20 mouse cellular contexts compared by ENCODE assay signal in the genomic region with DNA sequence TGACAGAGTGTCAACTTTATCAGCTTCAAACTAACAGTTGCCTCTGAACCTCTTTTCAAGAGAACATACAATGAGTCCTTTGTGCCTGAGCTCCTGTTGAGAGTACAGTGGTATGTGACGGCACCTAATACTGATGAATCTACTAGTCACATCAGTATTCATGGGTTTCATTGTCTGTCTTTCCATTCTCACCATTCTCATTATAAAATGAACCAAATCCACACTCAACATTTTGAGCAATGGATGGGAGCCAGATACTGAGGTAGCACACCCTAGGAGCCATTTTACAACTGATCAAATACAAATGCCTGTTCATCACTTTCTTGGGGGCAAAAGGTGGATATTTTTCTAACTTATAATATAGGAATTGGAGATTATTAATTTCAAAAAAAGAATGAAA. TPM values are rescaled to one million over a fixed set of nuclear protein-coding genes. Genes with fewer than 3 reads are reported as not detected.
DNase-seq lines count a peak whose midpoint lies in the region; ATAC-seq lines count a peak whose summit lies in the region.
"Had no signal": no experiment of that assay in that cellular context is flagged by ENCODE, and none has a peak within 500 bp of the region (broad histone marks: within the 10 kb centered on the region; RNA-seq: fewer than 3 reads in every experiment).

No protein-coding gene starts in this region.

- H3K9me3 ChIP-seq in forebrain, embryonic 13.5 days (replicated peaks) = no peaks in the 10 kb centered on the region
- H3K9me3 ChIP-seq in forebrain, embryonic 12.5 days = no peaks in the 10 kb centered on the region
- H3K9me3 ChIP-seq in kidney, embryonic 16.5 days (ENCODE audit: low read length) = no peaks in the 10 kb centered on the region
- H3K9me3 ChIP-seq in limb, embryonic 10.5 days (replicated peaks) = no peaks in the 10 kb centered on the region
- H3K9me3 ChIP-seq: embryonic facial prominence, embryonic 15.5 days; heart, embryonic 15.5 days; limb, embryonic 15.5 days; liver, embryonic 15.5 days had no signal

- no peak overlapping the region for H3K9ac ChIP-seq in forebrain, embryonic 13.5 days
- no peak overlapping the region for H3K9ac ChIP-seq in forebrain, embryonic 12.5 days
- H3K9ac ChIP-seq in kidney, embryonic 16.5 days (replicated peaks; ENCODE audit: low read length) = no peak overlapping the region
- H3K9ac ChIP-seq: embryonic facial prominence, embryonic 15.5 days; heart, embryonic 15.5 days; limb, embryonic 15.5 days; liver, embryonic 15.5 days had no signal

- 17% methylated on average over 1 of the region's 1 CpGs for WGBS in forebrain, embryonic 13.5 days
- 23% methylated on average over 1 of the region's 1 CpGs for WGBS in forebrain, embryonic 12.5 days
- 50% methylated on average over 1 of the region's 1 CpGs for WGBS in kidney, embryonic 16.5 days
- 88% methylated on average over 1 of the region's 1 CpGs for WGBS in limb, embryonic 10.5 days

- H3K36me3 ChIP-seq in forebrain, embryonic 13.5 days (ENCODE audit: poor library complexity, severe bottlenecking) = no peaks in the 10 kb centered on the region
- H3K36me3 ChIP-seq in forebrain, embryonic 12.5 days (replicated peaks) = no peaks in the 10 kb centered on the region
- H3K36me3 ChIP-seq in kidney, embryonic 16.5 days (ENCODE audit: insufficient read depth, low read length) = no peaks in the 10 kb centered on the region
- no peaks in the 10 kb centered on the region for H3K36me3 ChIP-seq in limb, embryonic 10.5 days
- H3K36me3 ChIP-seq: embryonic facial prominence, embryonic 15.5 days; heart, embryonic 15.5 days; limb, embryonic 15.5 days; liver, embryonic 15.5 days had no signal

- no peak for DNase-seq in kidney, adult 8-10 months
- peak; percentile 26 for DNase-seq in ZHBTc4 (ENCODE audit: low read depth, low spot score)
- no peak for DNase-seq in limb, embryonic 10.5 days (ENCODE audit: low spot score)
- DNase-seq in urinary bladder, adult 18-20 months (ENCODE audit: low spot score in 2 of 2) = no peak
- DNase-seq: adrenal gland, adult 2 months; B cell, adult 2 months; cerebellum, adult 9-10 months; gastrocnemius, postnatal 36 days; heart, postnatal 4 days; midbrain, embryonic 14.5 days; thymus, postnatal 14 days had no signal

- no peak for ATAC-seq in forebrain, embryonic 13.5 days
- ATAC-seq in forebrain, embryonic 12.5 days (ENCODE audit: low FRiP score) = no peak
- no peak for ATAC-seq in kidney, embryonic 16.5 days (ENCODE audit: low FRiP score, low TSS enrichment)
- no peak for ATAC-seq in monocyte, adult 5-6 weeks (replicated peaks; ENCODE audit: insufficient number of reproducible peaks, low FRiP score, low TSS enrichment, poor library complexity, severe bottlenecking)
- ATAC-seq: lung, postnatal 0 days had no signal

- H3K27me3 ChIP-seq in forebrain, embryonic 13.5 days = no peaks in the 10 kb centered on the region
- 0 out of 2 replicates have a peak, but pooled peaks cover 9% of the 10 kb centered on the region for H3K27me3 ChIP-seq in forebrain, embryonic 12.5 days
- no peaks in the 10 kb centered on the region for H3K27me3 ChIP-seq in kidney, embryonic 16.5 days (ENCODE audit: insufficient read depth, low read length)
- H3K27me3 ChIP-seq in limb, embryonic 10.5 days (ENCODE audit: low read depth, poor library complexity, severe bottlenecking) = no peaks in the 10 kb centered on the region
- H3K27me3 ChIP-seq: embryonic facial prominence, embryonic 15.5 days; heart, embryonic 15.5 days; liver, embryonic 15.5 days had no signal

- no peak overlapping the region for H3K4me3 ChIP-seq in forebrain, embryonic 13.5 days
- no peak overlapping the region for H3K4me3 ChIP-seq in forebrain, embryonic 12.5 days (replicated peaks)
- no peak overlapping the region for H3K4me3 ChIP-seq in kidney, embryonic 16.5 days (ENCODE audit: low read length)
- H3K4me3 ChIP-seq in limb, embryonic 10.5 days = no peak overlapping the region
- H3K4me3 ChIP-seq: embryonic facial prominence, embryonic 15.5 days; heart, embryonic 15.5 days; limb, embryonic 15.5 days; liver, embryonic 15.5 days had no signal

- H3K27ac ChIP-seq in forebrain, embryonic 13.5 days = no peak overlapping the region
- no peak overlapping the region for H3K27ac ChIP-seq in forebrain, embryonic 12.5 days
- H3K27ac ChIP-seq in kidney, embryonic 16.5 days (ENCODE audit: low read length) = peak overlapping the region; percentile 89; the same call in 1 of the 2 replicates
- H3K27ac ChIP-seq in limb, embryonic 10.5 days = 0 out of 2 replicates have a peak overlapping the region, but pooled peaks have one; percentile 65
- H3K27ac ChIP-seq: embryonic facial prominence, embryonic 15.5 days; heart, embryonic 15.5 days; limb, embryonic 15.5 days; liver, embryonic 15.5 days had no signal

- peak overlapping the region; percentile 8; the same call in 1 of the 2 replicates for H3K4me2 ChIP-seq in forebrain, embryonic 13.5 days
- H3K4me2 ChIP-seq in forebrain, embryonic 12.5 days = no peak overlapping the region
- no peak overlapping the region for H3K4me2 ChIP-seq in kidney, embryonic 16.5 days (replicated peaks; ENCODE audit: low read depth, low read length)
- H3K4me2 ChIP-seq: embryonic facial prominence, embryonic 15.5 days; heart, embryonic 15.5 days; limb, embryonic 15.5 days; liver, embryonic 15.5 days had no signal

- H3K4me1 ChIP-seq in forebrain, embryonic 13.5 days = peaks cover 31% of the 10 kb centered on the region
- peaks cover 30% of the 10 kb centered on the region for H3K4me1 ChIP-seq in forebrain, embryonic 12.5 days
- peaks cover 35% of the 10 kb centered on the region for H3K4me1 ChIP-seq in kidney, embryonic 16.5 days (ENCODE audit: insufficient read depth, low read length)
- H3K4me1 ChIP-seq in limb, embryonic 10.5 days = peaks cover 27% of the 10 kb centered on the region

RNA-seq across cellular contexts. Expression of gene Ddx1, which starts 40.5 kb away (rescaled TPM):
- 145 and 158 TPM in 2 replicates for polyA plus RNA-seq in forebrain, embryonic 13.5 days (2015; fragmentation: Nextera tagmentation; extraction: Ambion mirVana)
- 165 and 166 TPM in 2 replicates for polyA plus RNA-seq in forebrain, embryonic 12.5 days (2016; fragmentation: Nextera tagmentation; extraction: Ambion mirVana)
- 151 and 156 TPM in 2 replicates for polyA plus RNA-seq in kidney, embryonic 16.5 days (2015; fragmentation: Nextera tagmentation; extraction: Ambion mirVana)
- 199 and 208 TPM in 2 replicates for polyA plus RNA-seq in limb, embryonic 10.5 days (2016; fragmentation: Nextera tagmentation; extraction: Ambion mirVana)
- 92.7 to 148 TPM (median 106 TPM) in 3 replicates for total RNA-seq in monocyte, adult 5-6 weeks (2017)

Comparison
In these comparisons a context has a peak if more than half of its experiments do, and no peak if none do; other contexts are left out.
1. H3K27ac ChIP-seq: peak in kidney, embryonic 16.5 days (single experiment) and limb, embryonic 10.5 days (single experiment); none in forebrain, embryonic 13.5 days (single experiment) and forebrain, embryonic 12.5 days (single experiment).